Mouse (Mus musculus): Measurements from ENCODE around the gene Hdhd3. TPM values are rescaled to one million over a fixed set of nuclear protein-coding genes. Genes with fewer than 3 reads are reported as not detected.

Gene Hdhd3
- polyA plus RNA-seq, 1 experiment from 2014 or later, result 13.8 TPM

- Histone ChIP-seq H3K36me3 (ENCODE audit: control insufficient read depth, insufficient read depth, low read length) (peaks cover 10% of the 10 kb centered on the region), H3K9ac (ENCODE audit: low read depth, low read length) (no peak overlapping the region), H3K4me2 (ENCODE audit: low read length) (no peak overlapping the region), H3K4me1 (ENCODE audit: control insufficient read depth, insufficient read depth, low read length) (peaks cover 18% of the 10 kb centered on the region), H3K27ac (ENCODE audit: low read length) (no peak overlapping the region), H3K9me3 (replicated peaks; ENCODE audit: control insufficient read depth, low read length, poor library complexity, severe bottlenecking) (no peaks in the 10 kb centered on the region), H3K4me3 (ENCODE audit: low read depth, low read length) (no peak overlapping the region), H3K27me3 (ENCODE audit: control insufficient read depth, insufficient read depth, low read depth, low read length) (no peaks in the 10 kb centered on the region)
- ATAC-seq, result no peak
- 52% methylated on average over 2 of the region's 2 CpGs for WGBS
Measured at GRCm38 (mm10) chr4:62516079-62516478, 12.8 kb upstream of the Hdhd3 start.

GRCm38 (mm10) chr4:62515490-62515889 is 12.2 kb upstream of the Hdhd3 start:
- Histone ChIP-seq H3K4me1 (ENCODE audit: control insufficient read depth, insufficient read depth, low read length) (peaks cover 16% of the 10 kb centered on the region), H3K4me3 (ENCODE audit: low read depth, low read length) (no peak overlapping the region), H3K27ac (ENCODE audit: low read length) (no peak overlapping the region), H3K36me3 (ENCODE audit: control insufficient read depth, insufficient read depth, low read length) (peaks cover 16% of the 10 kb centered on the region), H3K9me3 (replicated peaks; ENCODE audit: control insufficient read depth, low read length, poor library complexity, severe bottlenecking) (no peaks in the 10 kb centered on the region), H3K4me2 (ENCODE audit: low read length) (no peak overlapping the region), H3K9ac (ENCODE audit: low read depth, low read length) (no peak overlapping the region), H3K27me3 (ENCODE audit: control insufficient read depth, insufficient read depth, low read depth, low read length) (no peaks in the 10 kb centered on the region)
- no peak for ATAC-seq
- 88% methylated on average over 3 of the region's 3 CpGs for WGBS

GRCm38 (mm10) chr4:62514995-62515394 is 11.7 kb upstream of the Hdhd3 start:
- Histone ChIP-seq H3K4me1 (ENCODE audit: control insufficient read depth, insufficient read depth, low read length) (peaks cover 13% of the 10 kb centered on the region), H3K27me3 (ENCODE audit: control insufficient read depth, insufficient read depth, low read depth, low read length) (no peaks in the 10 kb centered on the region), H3K36me3 (ENCODE audit: control insufficient read depth, insufficient read depth, low read length) (peaks cover 19% of the 10 kb centered on the region), H3K27ac (ENCODE audit: low read length) (no peak overlapping the region), H3K9me3 (replicated peaks; ENCODE audit: control insufficient read depth, low read length, poor library complexity, severe bottlenecking) (no peaks in the 10 kb centered on the region), H3K9ac (ENCODE audit: low read depth, low read length) (no peak overlapping the region), H3K4me3 (ENCODE audit: low read depth, low read length) (no peak overlapping the region), H3K4me2 (ENCODE audit: low read length) (no peak overlapping the region)
- 78% methylated on average over 7 of the region's 7 CpGs for WGBS
- no peak for ATAC-seq

- H3K4me1 ChIP-seq (ENCODE audit: control insufficient read depth, insufficient read depth, low read length), result peaks cover 11% of the 10 kb centered on the region
- no peak overlapping the region for H3K4me3 ChIP-seq (ENCODE audit: low read depth, low read length)
- no peak overlapping the region for H3K4me2 ChIP-seq (ENCODE audit: low read length)
- no peak overlapping the region for H3K9ac ChIP-seq (ENCODE audit: low read depth, low read length)
- no peak overlapping the region for H3K27ac ChIP-seq (ENCODE audit: low read length)
- WGBS, result 51% methylated on average over 11 of the region's 11 CpGs
- no peaks in the 10 kb centered on the region for H3K27me3 ChIP-seq (ENCODE audit: control insufficient read depth, insufficient read depth, low read depth, low read length)
- no peak for ATAC-seq
- H3K9me3 ChIP-seq (replicated peaks; ENCODE audit: control insufficient read depth, low read length, poor library complexity, severe bottlenecking), result no peaks in the 10 kb centered on the region
- H3K36me3 ChIP-seq (ENCODE audit: control insufficient read depth, insufficient read depth, low read length), result peaks cover 26% of the 10 kb centered on the region
Measured at GRCm38 (mm10) chr4:62513998-62514506, 10.8 kb upstream of the Hdhd3 start.

- Histone ChIP-seq H3K4me3 (ENCODE audit: low read depth, low read length) (no peak overlapping the region), H3K36me3 (ENCODE audit: control insufficient read depth, insufficient read depth, low read length) (peaks cover 36% of the 10 kb centered on the region), H3K27me3 (ENCODE audit: control insufficient read depth, insufficient read depth, low read depth, low read length) (no peaks in the 10 kb centered on the region), H3K4me1 (ENCODE audit: control insufficient read depth, insufficient read depth, low read length) (no peaks in the 10 kb centered on the region), H3K27ac (ENCODE audit: low read length) (no peak overlapping the region), H3K9ac (ENCODE audit: low read depth, low read length) (no peak overlapping the region), H3K4me2 (ENCODE audit: low read length) (no peak overlapping the region), H3K9me3 (replicated peaks; ENCODE audit: control insufficient read depth, low read length, poor library complexity, severe bottlenecking) (no peaks in the 10 kb centered on the region)
- 91% methylated on average over 11 of the region's 11 CpGs for WGBS
- no peak for ATAC-seq
Measured at GRCm38 (mm10) chr4:62509946-62510345, 6.7 kb upstream of the Hdhd3 start.

GRCm38 (mm10) chr4:62508839-62509238 is 5.6 kb upstream of the Hdhd3 start:
- no peak for ATAC-seq
- Histone ChIP-seq H3K4me2 (ENCODE audit: low read length) (no peak overlapping the region), H3K9me3 (replicated peaks; ENCODE audit: control insufficient read depth, low read length, poor library complexity, severe bottlenecking) (no peaks in the 10 kb centered on the region), H3K36me3 (ENCODE audit: control insufficient read depth, insufficient read depth, low read length) (peaks cover 36% of the 10 kb centered on the region), H3K4me1 (ENCODE audit: control insufficient read depth, insufficient read depth, low read length) (no peaks in the 10 kb centered on the region), H3K27ac (ENCODE audit: low read length) (no peak overlapping the region), H3K9ac (ENCODE audit: low read depth, low read length) (no peak overlapping the region), H3K4me3 (ENCODE audit: low read depth, low read length) (no peak overlapping the region), H3K27me3 (ENCODE audit: control insufficient read depth, insufficient read depth, low read depth, low read length) (no peaks in the 10 kb centered on the region)
- 94% methylated on average over 5 of the region's 5 CpGs for WGBS

- no peaks in the 10 kb centered on the region; the same call in 1 of the 2 replicates for H3K4me1 ChIP-seq (ENCODE audit: control insufficient read depth, insufficient read depth, low read length)
Measured at GRCm38 (mm10) chr4:62506798-62507197, 3.5 kb upstream of the Hdhd3 start.

GRCm38 (mm10) chr4:62505991-62506390 is 2.7 kb upstream of the Hdhd3 start:
- Histone ChIP-seq H3K36me3 (ENCODE audit: control insufficient read depth, insufficient read depth, low read length) (peaks cover 25% of the 10 kb centered on the region), H3K4me2 (ENCODE audit: low read length) (no peak overlapping the region), H3K4me1 (ENCODE audit: control insufficient read depth, insufficient read depth, low read length) (peaks cover 3% of the 10 kb centered on the region; the same call in 1 of the 2 replicates), H3K9me3 (replicated peaks; ENCODE audit: control insufficient read depth, low read length, poor library complexity, severe bottlenecking) (no peaks in the 10 kb centered on the region), H3K4me3 (ENCODE audit: low read depth, low read length) (no peak overlapping the region), H3K9ac (ENCODE audit: low read depth, low read length) (no peak overlapping the region), H3K27ac (ENCODE audit: low read length) (no peak overlapping the region), H3K27me3 (ENCODE audit: control insufficient read depth, insufficient read depth, low read depth, low read length) (no peaks in the 10 kb centered on the region)
- 93% methylated on average over 3 of the region's 3 CpGs for WGBS
- no peak for ATAC-seq

More at GRCm38 (mm10) chr4:62506798-62507197, 3.5 kb upstream of the Hdhd3 start:
- 77% methylated on average over 2 of the region's 2 CpGs for WGBS
- no peaks in the 10 kb centered on the region for H3K27me3 ChIP-seq (ENCODE audit: control insufficient read depth, insufficient read depth, low read depth, low read length)
- no peak overlapping the region for H3K9ac ChIP-seq (ENCODE audit: low read depth, low read length)
- no peak overlapping the region for H3K27ac ChIP-seq (ENCODE audit: low read length)
- H3K4me2 ChIP-seq (ENCODE audit: low read length), result no peak overlapping the region
- H3K4me3 ChIP-seq (ENCODE audit: low read depth, low read length), result no peak overlapping the region
- peaks cover 26% of the 10 kb centered on the region for H3K36me3 ChIP-seq (ENCODE audit: control insufficient read depth, insufficient read depth, low read length)
- no peak for ATAC-seq
- no peaks in the 10 kb centered on the region for H3K9me3 ChIP-seq (replicated peaks; ENCODE audit: control insufficient read depth, low read length, poor library complexity, severe bottlenecking)

- Histone ChIP-seq H3K27ac (ENCODE audit: low read length) (no peak overlapping the region), H3K9me3 (replicated peaks; ENCODE audit: control insufficient read depth, low read length, poor library complexity, severe bottlenecking) (no peaks in the 10 kb centered on the region), H3K4me3 (ENCODE audit: low read depth, low read length) (no peak overlapping the region), H3K4me2 (ENCODE audit: low read length) (no peak overlapping the region), H3K4me1 (ENCODE audit: control insufficient read depth, insufficient read depth, low read length) (peaks cover 8% of the 10 kb centered on the region; the same call in 1 of the 2 replicates), H3K27me3 (ENCODE audit: control insufficient read depth, insufficient read depth, low read depth, low read length) (no peaks in the 10 kb centered on the region), H3K36me3 (ENCODE audit: control insufficient read depth, insufficient read depth, low read length) (peaks cover 12% of the 10 kb centered on the region; the same call in 1 of the 2 replicates), H3K9ac (ENCODE audit: low read depth, low read length) (no peak overlapping the region)
- no peak for ATAC-seq
- 76% methylated on average over 7 of the region's 7 CpGs for WGBS
Measured at GRCm38 (mm10) chr4:62502969-62503368, 298 bp downstream of the Hdhd3 start.
